Mouse (Mus musculus): ENCODE results near the gene D11Wsu47e. TPM values are rescaled to one million over a fixed set of nuclear protein-coding genes. Genes with fewer than 3 reads are reported as not detected.

The D11Wsu47e gene
- total and polyA plus RNA-seq, 3 experiments, result 7.0 to 20.2 (median 14.0) TPM

DNA sequence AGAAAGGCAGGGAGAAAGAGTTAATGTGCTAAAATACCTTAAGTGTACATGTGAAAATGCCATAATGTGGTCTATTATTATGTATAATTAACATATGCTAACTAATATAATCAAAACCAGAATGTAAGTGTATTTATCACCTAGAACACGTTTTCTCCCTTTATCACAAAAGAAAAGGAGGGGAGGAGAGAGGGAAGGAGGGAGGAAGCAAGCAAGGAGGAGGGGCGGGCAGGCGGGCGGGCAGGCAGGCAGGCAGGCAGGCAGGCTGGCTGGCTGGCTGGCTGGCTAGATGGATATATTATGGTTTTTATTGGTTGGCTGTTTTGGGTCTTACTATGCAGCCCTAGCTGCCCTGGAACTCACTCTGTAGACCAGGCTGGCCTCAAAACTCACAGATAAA, 14.5 kb upstream of the D11Wsu47e start:
- Histone ChIP-seq H3K9me3 (replicated peaks) (no peaks in the 10 kb centered on the region), H3K4me3 (ENCODE audit: low read depth, low read length) (no peak overlapping the region), H3K36me3 (replicated peaks) (peaks cover 88% of the 10 kb centered on the region), H3K27me3 (ENCODE audit: insufficient read depth, low read length) (no peaks in the 10 kb centered on the region), H3K4me1 (ENCODE audit: insufficient read depth, low read depth, low read length) (peaks cover 50% of the 10 kb centered on the region)
- no peak for ATAC-seq (ENCODE audit: extremely low read depth, insufficient number of reproducible peaks, low FRiP score, poor library complexity, severe bottlenecking)
- TF ChIP-seq POLR2AphosphoS5 (IDR thresholded peaks at IDR 0.05; ENCODE audit: insufficient replicate concordance, low read depth, low read length) (no peak), GATA2 (IDR thresholded peaks at IDR 0.05; ENCODE audit: borderline replicate concordance, low read depth, low read length) (no peak), TAL1 (conservative IDR thresholded peaks at IDR 0.05; ENCODE audit: low read depth, low read length) (no peak), GATA1 (IDR thresholded peaks at IDR 0.05; ENCODE audit: borderline replicate concordance, low read length) (no peak)
- DNase-seq (ENCODE audit: low spot score), result no peak

DNA sequence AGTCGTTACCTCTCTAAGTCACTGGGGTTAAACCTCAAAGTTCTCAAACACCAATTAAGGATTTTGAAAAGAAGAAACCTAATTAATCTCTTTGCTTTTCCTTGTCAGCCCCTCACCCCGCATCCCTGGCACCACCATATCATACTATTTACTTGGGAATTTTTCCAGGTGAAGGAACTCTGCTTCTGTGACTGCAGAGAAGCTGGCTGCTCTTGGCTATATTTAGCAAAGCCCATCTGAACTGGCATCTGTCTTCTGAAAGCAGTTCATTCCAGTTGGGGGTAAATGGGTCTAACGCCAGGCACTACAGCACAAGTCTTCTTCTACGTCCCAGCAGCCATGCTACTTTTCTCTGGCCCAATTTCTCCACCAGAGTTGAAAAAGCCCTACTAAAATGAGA, 10.6 kb upstream of the D11Wsu47e start:
- no peak for ATAC-seq (ENCODE audit: extremely low read depth, insufficient number of reproducible peaks, low FRiP score, poor library complexity, severe bottlenecking)
- no peaks in the 10 kb centered on the region for H3K9me3 ChIP-seq (replicated peaks)
- TF ChIP-seq POLR2AphosphoS5 (IDR thresholded peaks at IDR 0.05; ENCODE audit: insufficient replicate concordance, low read depth, low read length), result no peak
- no peak for TF ChIP-seq GATA1 (IDR thresholded peaks at IDR 0.05; ENCODE audit: borderline replicate concordance, low read length)
- no peak for TF ChIP-seq TAL1 (conservative IDR thresholded peaks at IDR 0.05; ENCODE audit: low read depth, low read length)
- TF ChIP-seq CTCF (IDR thresholded peaks at IDR 0.05; ENCODE audit: low read depth, low read length), result no peak
- TF ChIP-seq GATA2 (IDR thresholded peaks at IDR 0.05; ENCODE audit: borderline replicate concordance, low read depth, low read length), result no peak
- peaks cover 94% of the 10 kb centered on the region for H3K36me3 ChIP-seq (replicated peaks)
- peaks cover 41% of the 10 kb centered on the region for H3K4me1 ChIP-seq (ENCODE audit: insufficient read depth, low read depth, low read length)
- H3K27me3 ChIP-seq (ENCODE audit: insufficient read depth, low read length), result no peaks in the 10 kb centered on the region
- no peak for DNase-seq (ENCODE audit: low spot score)
- no peak overlapping the region for H3K4me3 ChIP-seq (ENCODE audit: low read depth, low read length)

DNA sequence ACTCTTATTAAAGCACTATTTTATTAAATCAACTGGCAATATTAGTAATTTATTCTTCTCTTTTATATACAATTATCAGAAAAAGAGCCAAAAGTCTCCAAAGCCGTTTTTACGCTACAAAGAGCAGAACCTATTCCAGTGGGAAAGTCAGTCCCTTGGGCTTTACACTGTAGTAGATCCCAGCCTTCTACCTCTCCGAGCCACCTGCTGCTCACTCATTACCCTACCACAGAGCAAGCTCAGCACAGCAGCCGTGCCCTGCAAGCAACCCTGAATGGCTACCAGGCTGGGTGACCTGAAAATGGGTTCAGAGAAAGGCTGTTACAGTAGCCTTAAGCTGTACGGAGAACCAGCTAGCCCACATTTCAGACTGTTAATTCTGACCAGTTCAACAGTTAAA, 9.6 kb upstream of the D11Wsu47e start:
- TF ChIP-seq POLR2AphosphoS5 (IDR thresholded peaks at IDR 0.05; ENCODE audit: insufficient replicate concordance, low read depth, low read length) (no peak), GATA2 (IDR thresholded peaks at IDR 0.05; ENCODE audit: borderline replicate concordance, low read depth, low read length) (no peak), GATA1 (IDR thresholded peaks at IDR 0.05; ENCODE audit: borderline replicate concordance, low read length) (no peak), TAL1 (conservative IDR thresholded peaks at IDR 0.05; ENCODE audit: low read depth, low read length) (no peak), CTCF (IDR thresholded peaks at IDR 0.05; ENCODE audit: low read depth, low read length) (no peak)
- ATAC-seq (ENCODE audit: extremely low read depth, insufficient number of reproducible peaks, low FRiP score, poor library complexity, severe bottlenecking) (no peak), DNase-seq (ENCODE audit: low spot score) (no peak)
- Histone ChIP-seq H3K4me1 (ENCODE audit: insufficient read depth, low read depth, low read length) (peaks cover 38% of the 10 kb centered on the region), H3K9me3 (replicated peaks) (no peaks in the 10 kb centered on the region), H3K4me3 (ENCODE audit: low read depth, low read length) (no peak overlapping the region), H3K36me3 (replicated peaks) (peaks cover 90% of the 10 kb centered on the region), H3K27me3 (ENCODE audit: insufficient read depth, low read length) (no peaks in the 10 kb centered on the region)

DNA sequence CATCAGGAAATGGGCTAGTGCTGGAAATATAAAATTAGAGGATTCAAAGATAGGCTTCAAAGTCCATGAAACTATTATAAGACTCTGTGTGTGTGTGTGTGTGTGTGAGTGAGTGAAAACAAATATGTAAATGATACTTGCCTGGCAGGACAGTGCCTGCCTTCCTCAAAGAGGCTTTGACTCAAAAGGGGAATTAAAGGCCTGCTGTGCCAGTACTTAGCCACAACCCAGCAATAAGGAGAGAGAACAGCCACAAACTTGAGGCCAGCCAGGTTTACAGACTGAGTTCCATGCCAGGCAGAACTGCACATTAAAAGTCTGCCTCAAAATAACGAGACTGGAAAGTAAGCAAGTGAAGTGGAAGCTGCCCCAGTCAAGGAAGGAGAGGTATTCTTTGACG, 7.4 kb upstream of the D11Wsu47e start:
- DNase-seq (ENCODE audit: low spot score), result no peak
- H3K27me3 ChIP-seq (ENCODE audit: insufficient read depth, low read length), result no peaks in the 10 kb centered on the region
- no peak for ATAC-seq (ENCODE audit: extremely low read depth, insufficient number of reproducible peaks, low FRiP score, poor library complexity, severe bottlenecking)
- peaks cover 50% of the 10 kb centered on the region for H3K4me1 ChIP-seq (ENCODE audit: insufficient read depth, low read depth, low read length)
- H3K9me3 ChIP-seq (replicated peaks), result no peaks in the 10 kb centered on the region
- H3K4me3 ChIP-seq (ENCODE audit: low read depth, low read length), result no peak overlapping the region
- no peak for TF ChIP-seq POLR2AphosphoS5 (IDR thresholded peaks at IDR 0.05; ENCODE audit: insufficient replicate concordance, low read depth, low read length)
- no peak for TF ChIP-seq TAL1 (conservative IDR thresholded peaks at IDR 0.05; ENCODE audit: low read depth, low read length)
- no peak for TF ChIP-seq GATA2 (IDR thresholded peaks at IDR 0.05; ENCODE audit: borderline replicate concordance, low read depth, low read length)
- TF ChIP-seq CTCF (IDR thresholded peaks at IDR 0.05; ENCODE audit: low read depth, low read length), result no peak
- TF ChIP-seq GATA1 (IDR thresholded peaks at IDR 0.05; ENCODE audit: borderline replicate concordance, low read length), result no peak
- H3K36me3 ChIP-seq (replicated peaks), result peaks cover 74% of the 10 kb centered on the region

DNA sequence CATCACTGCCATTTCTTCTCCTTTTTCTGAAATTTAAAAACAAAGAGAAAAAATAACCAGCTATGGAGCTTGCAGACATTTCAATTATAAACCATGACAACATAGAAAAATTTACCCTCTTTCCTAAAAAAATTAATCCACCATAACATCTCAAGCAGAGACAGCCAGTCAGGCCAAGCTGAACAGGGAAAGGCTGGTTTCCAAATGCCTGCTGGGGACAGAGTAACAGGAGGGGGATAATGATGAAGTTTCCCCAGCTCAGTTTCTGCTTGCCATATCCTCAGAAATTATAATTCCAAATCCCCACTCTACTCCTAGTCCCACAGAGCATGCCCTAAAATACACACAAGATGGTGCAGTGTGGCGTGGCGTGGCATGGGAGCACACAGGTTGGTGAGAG, 6.8 kb upstream of the D11Wsu47e start:
- Histone ChIP-seq H3K27me3 (ENCODE audit: insufficient read depth, low read length) (no peaks in the 10 kb centered on the region), H3K4me1 (ENCODE audit: insufficient read depth, low read depth, low read length) (peaks cover 53% of the 10 kb centered on the region), H3K4me3 (ENCODE audit: low read depth, low read length) (no peak overlapping the region), H3K9me3 (replicated peaks) (no peaks in the 10 kb centered on the region), H3K36me3 (replicated peaks) (peaks cover 68% of the 10 kb centered on the region)
- ATAC-seq (ENCODE audit: extremely low read depth, insufficient number of reproducible peaks, low FRiP score, poor library complexity, severe bottlenecking) (no peak), DNase-seq (ENCODE audit: low spot score) (no peak)
- TF ChIP-seq TAL1 (conservative IDR thresholded peaks at IDR 0.05; ENCODE audit: low read depth, low read length) (no peak), POLR2AphosphoS5 (IDR thresholded peaks at IDR 0.05; ENCODE audit: insufficient replicate concordance, low read depth, low read length) (no peak), GATA2 (IDR thresholded peaks at IDR 0.05; ENCODE audit: borderline replicate concordance, low read depth, low read length) (no peak)

DNA sequence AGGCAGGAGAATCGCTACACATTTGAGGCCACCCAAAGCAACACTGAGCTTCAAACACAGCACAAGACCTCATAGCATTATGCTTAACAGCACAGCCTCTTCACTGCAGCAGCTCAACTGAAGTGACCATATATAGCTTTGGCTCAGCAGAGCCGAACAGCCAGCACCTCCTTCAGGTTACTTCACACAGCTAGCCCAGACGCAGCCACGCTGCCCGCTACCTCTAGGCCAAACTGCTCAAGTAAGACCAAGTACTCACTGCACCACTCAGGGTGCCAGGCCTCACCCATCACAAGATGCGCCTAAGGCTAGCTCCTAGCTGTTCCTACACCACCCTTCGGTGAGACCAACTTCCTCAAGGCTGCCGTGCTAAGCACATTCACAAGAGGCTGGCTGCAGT, 5.8 kb upstream of the D11Wsu47e start:
- no peak for ATAC-seq (ENCODE audit: extremely low read depth, insufficient number of reproducible peaks, low FRiP score, poor library complexity, severe bottlenecking)
- no peak for TF ChIP-seq GATA1 (IDR thresholded peaks at IDR 0.05; ENCODE audit: borderline replicate concordance, low read length)
- no peak for TF ChIP-seq POLR2AphosphoS5 (IDR thresholded peaks at IDR 0.05; ENCODE audit: insufficient replicate concordance, low read depth, low read length)
- TF ChIP-seq GATA2 (IDR thresholded peaks at IDR 0.05; ENCODE audit: borderline replicate concordance, low read depth, low read length), result no peak
- TF ChIP-seq TAL1 (conservative IDR thresholded peaks at IDR 0.05; ENCODE audit: low read depth, low read length), result no peak
- TF ChIP-seq CTCF (IDR thresholded peaks at IDR 0.05; ENCODE audit: low read depth, low read length), result no peak
- no peaks in the 10 kb centered on the region for H3K27me3 ChIP-seq (ENCODE audit: insufficient read depth, low read length)
- no peak for DNase-seq (ENCODE audit: low spot score)
- peak overlapping the region; percentile 53; the same call in 1 of the 2 replicates for H3K4me3 ChIP-seq (ENCODE audit: low read depth, low read length)
- peaks cover 60% of the 10 kb centered on the region for H3K36me3 ChIP-seq (replicated peaks)
- peaks cover 53% of the 10 kb centered on the region for H3K4me1 ChIP-seq (ENCODE audit: insufficient read depth, low read depth, low read length)
- no peaks in the 10 kb centered on the region for H3K9me3 ChIP-seq (replicated peaks)
